In the genomic region with DNA sequence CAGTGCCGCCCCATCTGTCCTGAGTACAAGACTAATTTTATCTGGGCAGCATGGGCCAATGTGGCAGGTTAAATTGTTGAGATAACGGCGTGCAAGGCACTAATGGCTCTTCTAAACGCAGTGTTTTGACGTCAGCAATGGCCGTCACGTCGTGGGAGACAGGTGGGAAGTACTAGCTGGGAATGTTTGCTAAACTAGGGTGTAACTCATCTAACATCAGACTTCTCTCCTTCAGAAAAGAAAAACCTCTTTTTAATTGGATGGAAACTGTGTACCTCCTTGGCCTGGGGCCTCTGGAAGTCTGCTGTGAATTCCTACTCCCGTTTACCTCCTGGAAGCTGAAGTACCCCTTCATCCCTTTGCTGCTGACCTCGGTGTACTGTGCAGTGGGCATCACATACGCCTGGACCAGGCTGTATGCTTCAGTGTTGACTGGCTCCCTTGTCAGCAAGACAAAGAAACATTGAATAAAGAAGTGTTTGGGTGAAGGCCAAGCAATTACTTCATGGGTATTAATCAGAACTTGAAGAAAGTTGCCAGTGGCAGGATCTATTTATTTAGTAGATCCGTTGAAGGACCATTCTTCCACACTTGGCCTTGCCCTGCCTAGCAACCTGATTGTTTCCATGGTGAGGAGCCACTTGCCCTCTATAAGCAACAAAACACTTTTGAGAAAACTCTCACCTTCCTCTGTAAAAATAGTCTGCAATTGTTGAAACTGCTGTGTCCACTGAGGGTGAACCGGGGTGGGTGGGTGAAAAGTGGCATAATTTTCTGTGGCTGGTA, we compare ENCODE assay signal across 10 mouse cellular contexts. TPM values are rescaled to one million over a fixed set of nuclear protein-coding genes. Genes with fewer than 3 reads are reported as not detected.
DNase-seq lines count a peak whose midpoint lies in the region; ATAC-seq lines count a peak whose summit lies in the region.
"Had no signal": no experiment of that assay in that cellular context is flagged by ENCODE, and none has a peak within 500 bp of the region (broad histone marks: within the 10 kb centered on the region; RNA-seq: fewer than 3 reads in every experiment).

No protein-coding gene starts in this region.

- WGBS in forebrain, embryonic 16.5 days, result 18% methylated on average over 13 of the region's 13 CpGs
- 53% methylated on average over 13 of the region's 13 CpGs for WGBS in lung, embryonic 15.5 days

- H3K27me3 ChIP-seq in forebrain, embryonic 16.5 days (replicated peaks; ENCODE audit: control insufficient read depth, insufficient read depth, low read length), result no peaks in the 10 kb centered on the region
- H3K27me3 ChIP-seq in lung, embryonic 15.5 days, result no peaks in the 10 kb centered on the region
- H3K27me3 ChIP-seq: embryonic facial prominence, embryonic 13.5 days; heart, embryonic 15.5 days had no signal

- peaks cover 9% of the 10 kb centered on the region; the same call in 1 of the 2 replicates for H3K36me3 ChIP-seq in forebrain, embryonic 16.5 days (ENCODE audit: control insufficient read depth, insufficient read depth)
- H3K36me3 ChIP-seq in lung, embryonic 15.5 days, result peaks cover 42% of the 10 kb centered on the region

- ATAC-seq in forebrain, embryonic 16.5 days, result peak; percentile 92
- peak; percentile 80 for ATAC-seq in lung, embryonic 15.5 days (ENCODE audit: borderline replicate concordance, extremely low read depth, low FRiP score, low TSS enrichment)
- no peak for ATAC-seq in megakaryocyte progenitor cell, adult 5-6 weeks (replicated peaks; ENCODE audit: poor library complexity)

- H3K4me1 ChIP-seq in forebrain, embryonic 16.5 days (replicated peaks; ENCODE audit: control insufficient read depth, insufficient read depth, low read length), result peaks cover 20% of the 10 kb centered on the region
- H3K4me1 ChIP-seq in lung, embryonic 15.5 days, result no peaks in the 10 kb centered on the region
- H3K4me1 ChIP-seq: embryonic facial prominence, embryonic 13.5 days; heart, embryonic 15.5 days had no signal

- no peak overlapping the region for H3K4me2 ChIP-seq in forebrain, embryonic 16.5 days (ENCODE audit: low read length)
- no peak overlapping the region for H3K4me2 ChIP-seq in lung, embryonic 15.5 days
- H3K4me2 ChIP-seq: embryonic facial prominence, embryonic 13.5 days; heart, embryonic 15.5 days had no signal

- no peaks in the 10 kb centered on the region for H3K9me3 ChIP-seq in forebrain, embryonic 16.5 days (ENCODE audit: control insufficient read depth, low read length)
- no peaks in the 10 kb centered on the region for H3K9me3 ChIP-seq in lung, embryonic 15.5 days
- H3K9me3 ChIP-seq: embryonic facial prominence, embryonic 13.5 days; G1E; heart, embryonic 15.5 days had no signal

- no peak overlapping the region for H3K9ac ChIP-seq in forebrain, embryonic 16.5 days (replicated peaks; ENCODE audit: low read depth, low read length)
- no peak overlapping the region for H3K9ac ChIP-seq in lung, embryonic 15.5 days
- H3K9ac ChIP-seq: embryonic facial prominence, embryonic 13.5 days; heart, embryonic 15.5 days had no signal

- DNase-seq in kidney, postnatal 14 days, result peak; percentile 37
- DNase-seq in kidney, adult 18-20 months, result no peak
- DNase-seq in ovary, postnatal 14 days (ENCODE audit: low spot score), result peak; percentile 36
- no peak for DNase-seq in T-cell, adult 2 months (ENCODE audit: low spot score)

- H3K27ac ChIP-seq in forebrain, embryonic 16.5 days (ENCODE audit: low read length), result peak overlapping the region; percentile 49
- H3K27ac ChIP-seq in lung, embryonic 15.5 days, result peak overlapping the region; percentile 74
- H3K27ac ChIP-seq: embryonic facial prominence, embryonic 13.5 days; heart, embryonic 15.5 days had no signal

- no peak overlapping the region for H3K4me3 ChIP-seq in forebrain, embryonic 16.5 days (replicated peaks; ENCODE audit: low read length)
- no peak overlapping the region for H3K4me3 ChIP-seq in lung, embryonic 15.5 days
- H3K4me3 ChIP-seq: embryonic facial prominence, embryonic 13.5 days; heart, embryonic 15.5 days had no signal

RNA-seq across cellular contexts. Expression of a gene that starts 8.3 kb away (rescaled TPM):
- 398 and 425 TPM in 2 replicates for polyA plus RNA-seq in forebrain, embryonic 16.5 days (2015; fragmentation: Nextera tagmentation; extraction: Ambion mirVana)
- polyA plus RNA-seq in lung, embryonic 15.5 days (2015; fragmentation: Nextera tagmentation; extraction: Ambion mirVana), result 336 and 356 TPM in 2 replicates
- 173 and 202 TPM in 2 replicates for total RNA-seq in megakaryocyte progenitor cell, adult 5-6 weeks (2015)
- 307 and 320 TPM in 2 replicates for total RNA-seq in megakaryocyte progenitor cell, adult 5-6 weeks (2017)

RNA-seq across cellular contexts. Expression of a gene that starts 20.1 kb away (rescaled TPM):
- 18.6 and 19.1 TPM in 2 replicates for polyA plus RNA-seq in forebrain, embryonic 16.5 days (2015; fragmentation: Nextera tagmentation; extraction: Ambion mirVana)
- 42.8 and 44.0 TPM in 2 replicates for polyA plus RNA-seq in lung, embryonic 15.5 days (2015; fragmentation: Nextera tagmentation; extraction: Ambion mirVana)
- 59.2 and 74.4 TPM in 2 replicates for total RNA-seq in megakaryocyte progenitor cell, adult 5-6 weeks (2015)
- 35.1 and 40.5 TPM in 2 replicates for total RNA-seq in megakaryocyte progenitor cell, adult 5-6 weeks (2017)

RNA-seq across cellular contexts. Expression of a gene that starts 26.0 kb away (rescaled TPM):
- polyA plus RNA-seq in forebrain, embryonic 16.5 days (2015; fragmentation: Nextera tagmentation; extraction: Ambion mirVana), result 4.6 and 5.3 TPM in 2 replicates
- polyA plus RNA-seq in lung, embryonic 15.5 days (2015; fragmentation: Nextera tagmentation; extraction: Ambion mirVana), result 0.91 and 1.4 TPM in 2 replicates
- not detected in 2 replicates for total RNA-seq in megakaryocyte progenitor cell, adult 5-6 weeks (2015)
- total RNA-seq in megakaryocyte progenitor cell, adult 5-6 weeks (2017), result not detected in 2 replicates
- polyA plus RNA-seq: G1E had no signal

RNA-seq across cellular contexts. Expression of a gene that starts 59.4 kb away (rescaled TPM):
- polyA plus RNA-seq in forebrain, embryonic 16.5 days (2015; fragmentation: Nextera tagmentation; extraction: Ambion mirVana), result 7.5 and 7.8 TPM in 2 replicates
- 4.8 and 5.1 TPM in 2 replicates for polyA plus RNA-seq in lung, embryonic 15.5 days (2015; fragmentation: Nextera tagmentation; extraction: Ambion mirVana)
- 1.0 and 1.6 TPM in 2 replicates for total RNA-seq in megakaryocyte progenitor cell, adult 5-6 weeks (2015)
- 0.54 and 1.1 TPM in 2 replicates for total RNA-seq in megakaryocyte progenitor cell, adult 5-6 weeks (2017)

RNA-seq across cellular contexts. Expression of a gene that starts 59.6 kb away (rescaled TPM):
- polyA plus RNA-seq in forebrain, embryonic 16.5 days (2015; fragmentation: Nextera tagmentation; extraction: Ambion mirVana), result 1.9 and 2.2 TPM in 2 replicates
- 6.3 and 8.1 TPM in 2 replicates for polyA plus RNA-seq in lung, embryonic 15.5 days (2015; fragmentation: Nextera tagmentation; extraction: Ambion mirVana)
- 5.9 and 6.7 TPM in 2 replicates for total RNA-seq in megakaryocyte progenitor cell, adult 5-6 weeks (2015)
- 3.3 and 5.1 TPM in 2 replicates for total RNA-seq in megakaryocyte progenitor cell, adult 5-6 weeks (2017)
- polyA plus RNA-seq: G1E had no signal

Comparison
In these comparisons a context has a peak if more than half of its experiments do, and no peak if none do; other contexts are left out.
1. DNase-seq: peak in kidney, postnatal 14 days (single experiment) and ovary, postnatal 14 days (single experiment); none in kidney, adult 18-20 months (single experiment) and T-cell, adult 2 months (single experiment).